Mouse (Mus musculus) layer of hippocampus, adult 8-10 months (tissue): Measurements from ENCODE around the gene Smc3. TPM values are rescaled to one million over a fixed set of nuclear protein-coding genes. Genes with fewer than 3 reads are reported as not detected.
"Not testable (repeated sequence)": the region's sequence is repeated elsewhere in the genome, so short reads cannot be mapped to it uniquely, and the experiment has no call there.

ENCODE experiments used
- DNase-seq, 2 experiments: peaks; one replicate each; pipeline ENCODE4 v3.0.0; 2022; ENCODE audit warnings: low spot score in 2 of 2
- total RNA-seq, 4 experiments: library from RNA; stranded (reverse); gene quantifications; 2 replicates each; pipeline ENCODE4 v1.2.4; 2022

Gene Smc3
- total RNA-seq, 4 experiments from 2014 or later, result 39.1 to 47.5 (median 43.6) TPM

GRCm38 (mm10) chr19:53576061-53576460 lies 24.1 kb upstream of the Smc3 start:
- DNase-seq, result no peak

GRCm38 (mm10) chr19:53577025-53577800 lies 23.0 kb upstream of the Smc3 start:
- no peak for DNase-seq

- DNase-seq, result peak; percentile 24 to 72
These were observed 21.5 kb upstream of the Smc3 start for GRCm38 (mm10) chr19:53578597-53579252.

- DNase-seq, result not testable (repeated sequence)
These were observed 19.9 kb upstream of the Smc3 start for GRCm38 (mm10) chr19:53580271-53580670.

GRCm38 (mm10) chr19:53587686-53588085 lies 12.5 kb upstream of the Smc3 start:
- DNase-seq, result not testable (repeated sequence)

- not testable (repeated sequence) for DNase-seq
These were observed 11.2 kb upstream of the Smc3 start, which contains the start of gene Nutf2-ps1 for GRCm38 (mm10) chr19:53588968-53589367. Nutf2-ps1 (minus strand) TSS chr19:53589068.

GRCm38 (mm10) chr19:53596723-53597474 lies 3.3 kb upstream of the Smc3 start:
- DNase-seq, result no peak

- DNase-seq, result peak; percentile 22 to 54
These were observed 558 bp downstream of the Smc3 start for GRCm38 (mm10) chr19:53600549-53601362.

- no peak for DNase-seq
These were observed 1.1 kb downstream of the Smc3 start for GRCm38 (mm10) chr19:53601363-53601655.

- DNase-seq, result peak in 1 of 2 experiments; percentile 33
These were observed 8.7 kb downstream of the Smc3 start for GRCm38 (mm10) chr19:53608921-53609320.

- DNase-seq, result no peak
These were observed 21.5 kb downstream of the Smc3 start for GRCm38 (mm10) chr19:53621681-53622080.

- DNase-seq, result no peak
These were observed 37.8 kb downstream of the Smc3 start for GRCm38 (mm10) chr19:53638041-53638440.

- no peak for DNase-seq
These were observed 38.5 kb downstream of the Smc3 start for GRCm38 (mm10) chr19:53638727-53639126.

- no peak for DNase-seq
These were observed 43.9 kb downstream of the Smc3 start for GRCm38 (mm10) chr19:53644020-53644595.

GRCm38 (mm10) chr19:53647301-53647700 lies 47.1 kb downstream of the Smc3 start:
- DNase-seq, result no peak

GRCm38 (mm10) chr19:53648056-53648455 lies 47.9 kb downstream of the Smc3 start:
- DNase-seq, result no peak

GRCm38 (mm10) chr19:53648802-53649236 lies 48.6 kb downstream of the Smc3 start:
- DNase-seq, result peak; percentile 54 to 82

- DNase-seq, result no peak
These were observed 49.2 kb downstream of the Smc3 start for GRCm38 (mm10) chr19:53649361-53649760.

- DNase-seq, result peak in 1 of 2 experiments; percentile 29
These were observed 49.6 kb downstream of the Smc3 start for GRCm38 (mm10) chr19:53649802-53650201.

GRCm38 (mm10) chr19:53650921-53651320 lies 50.7 kb downstream of the Smc3 start:
- no peak for DNase-seq

- DNase-seq, result no peak
These were observed 52.1 kb downstream of the Smc3 start for GRCm38 (mm10) chr19:53652267-53652666.
